Mouse (Mus musculus) yolk sac, embryonic 10.5 days (tissue): Measurements from ENCODE around the gene Tmem181a.
A peak's percentile ranks its signal among the peaks of the same experiment; 100 is the strongest.
"Not testable (repeated sequence)": the region's sequence is repeated elsewhere in the genome, so short reads cannot be mapped to it uniquely, and the experiment has no call there.

ENCODE experiments used
- DNase-seq: peaks from one replicate; pipeline ENCODE4 v3.0.0-alpha.2; 2017; ENCODE audit warnings: low spot score

Gene Tmem181a

GRCm38 (mm10) chr17:6256400-6257069 lies at the start of gene Tmem181a:
TSS of gene Tmem181a (plus strand) at chr17:6256860.
- not testable (repeated sequence) for DNase-seq

- DNase-seq, result no peak
Measured at GRCm38 (mm10) chr17:6211721-6212120, 44.9 kb upstream of the Tmem181a start.

DNA sequence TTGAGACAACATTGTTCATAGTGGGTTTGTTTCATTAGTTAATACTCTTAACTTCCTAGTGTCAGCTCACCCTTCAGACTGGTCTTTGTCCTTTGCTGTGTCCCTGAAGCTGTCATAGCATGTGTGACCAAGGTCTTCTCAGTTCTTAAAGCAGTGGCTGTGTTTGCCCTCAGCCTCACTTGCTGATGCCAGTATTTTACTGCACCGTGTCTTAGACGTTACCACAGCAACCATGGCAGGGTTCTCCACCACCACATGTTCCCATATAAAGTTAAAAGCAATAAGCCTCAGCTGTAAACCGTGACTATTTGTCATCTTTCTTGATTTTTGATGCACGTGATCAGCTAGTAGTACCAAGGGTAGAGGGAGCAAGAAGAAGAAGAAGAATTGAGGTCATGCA lies 41.0 kb upstream of the Tmem181a start:
- DNase-seq, result no peak

- no peak for DNase-seq
Measured at GRCm38 (mm10) chr17:6216514-6216913, 40.1 kb upstream of the Tmem181a start.

GRCm38 (mm10) chr17:6232633-6233032 lies 24.0 kb upstream of the Tmem181a start:
- DNase-seq, result not testable (repeated sequence)

DNA sequence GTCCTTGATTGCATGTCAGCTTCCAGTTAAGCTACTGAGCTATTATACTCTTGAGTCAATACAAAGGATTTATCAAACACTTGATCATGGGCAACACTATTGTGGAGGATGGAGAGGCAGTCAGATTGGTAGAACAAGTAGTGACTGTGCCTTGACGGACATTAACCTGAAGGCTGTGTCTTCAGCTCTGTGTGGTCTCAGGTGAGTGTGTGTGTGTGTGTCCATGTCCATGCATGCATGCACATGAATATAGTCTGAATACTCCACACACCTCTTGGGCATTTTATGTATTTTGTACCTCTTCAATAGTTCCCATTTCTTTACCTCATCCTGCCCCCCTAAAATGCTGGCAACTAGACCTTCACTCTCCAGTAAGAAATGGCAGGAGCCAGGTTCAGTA lies 5.4 kb upstream of the Tmem181a start:
- DNase-seq, result not testable (repeated sequence)

- DNase-seq, result not testable (repeated sequence)
Measured at GRCm38 (mm10) chr17:6257070-6257456, 403 bp downstream of the Tmem181a start.

GRCm38 (mm10) chr17:6269876-6270831 lies 13.5 kb downstream of the Tmem181a start:
- peak; percentile 20 for DNase-seq

- peak; percentile 20 for DNase-seq
Measured at GRCm38 (mm10) chr17:6270840-6271239, 14.2 kb downstream of the Tmem181a start.

GRCm38 (mm10) chr17:6271970-6272369 lies 15.3 kb downstream of the Tmem181a start:
- not testable (repeated sequence) for DNase-seq

- not testable (repeated sequence) for DNase-seq
Measured at GRCm38 (mm10) chr17:6274693-6275092, 18.0 kb downstream of the Tmem181a start.

DNA sequence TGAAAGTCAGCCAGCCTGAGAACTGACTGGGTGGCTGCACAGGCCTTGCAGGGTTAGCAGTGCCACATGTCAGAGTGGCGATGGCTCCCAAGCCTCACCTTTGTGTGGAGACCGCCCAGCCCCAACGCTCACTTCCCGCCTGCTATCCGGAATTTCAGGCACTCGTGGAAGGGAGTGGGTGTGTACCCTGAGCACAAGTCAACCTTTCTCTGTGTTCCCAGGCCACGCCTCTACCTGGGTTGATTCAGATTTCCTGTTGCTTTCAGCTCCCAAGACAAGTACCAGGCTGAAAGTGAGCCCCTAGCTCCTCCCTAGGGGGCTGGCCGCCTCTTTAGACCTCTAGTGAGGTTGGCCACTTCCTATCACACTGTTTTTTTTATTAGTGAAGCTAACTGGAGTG lies 22.5 kb downstream of the Tmem181a start:
- not testable (repeated sequence) for DNase-seq

DNA sequence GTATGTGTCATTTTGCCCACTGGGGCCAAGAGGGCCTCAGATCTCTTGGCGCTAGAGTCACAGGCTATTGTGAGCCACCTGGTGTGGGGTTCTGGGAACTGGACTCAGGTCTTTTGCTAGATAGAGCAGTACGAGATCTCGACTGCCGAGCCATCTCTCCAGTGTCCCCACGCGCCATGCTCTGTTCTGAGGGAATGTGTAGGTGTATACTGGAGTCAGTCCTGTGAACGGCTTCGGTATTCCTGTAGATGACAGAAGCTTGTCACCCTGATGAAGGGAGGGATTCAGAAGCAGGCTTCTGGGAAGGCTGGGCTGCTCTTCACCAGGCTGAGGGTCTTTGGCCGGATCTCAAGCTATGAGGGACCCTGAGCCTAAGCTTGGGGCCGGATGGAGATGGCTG lies 23.1 kb downstream of the Tmem181a start:
- not testable (repeated sequence) for DNase-seq

GRCm38 (mm10) chr17:6280513-6280912 lies 23.9 kb downstream of the Tmem181a start:
- DNase-seq, result not testable (repeated sequence)

GRCm38 (mm10) chr17:6283137-6283536 lies 26.5 kb downstream of the Tmem181a start:
- not testable (repeated sequence) for DNase-seq

DNA sequence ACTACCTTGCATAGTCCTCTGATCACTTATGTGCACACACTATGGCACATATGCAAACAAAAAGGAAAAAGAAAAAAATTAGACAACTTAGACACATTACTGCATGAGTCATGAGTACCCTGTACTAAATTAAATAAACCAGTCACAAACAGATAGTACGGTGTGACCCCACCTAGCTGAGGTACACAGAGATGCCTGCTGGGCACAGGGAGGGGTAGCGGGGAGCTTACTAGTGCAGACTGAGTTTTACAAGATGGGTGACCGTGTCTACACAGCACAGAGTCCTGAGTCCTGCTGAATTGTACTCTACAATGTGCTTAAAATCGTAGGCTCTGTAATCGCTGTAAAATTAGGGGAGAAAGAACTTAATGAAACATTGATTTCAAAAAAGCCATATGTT lies 29.5 kb downstream of the Tmem181a start:
- DNase-seq, result not testable (repeated sequence)

- DNase-seq, result not testable (repeated sequence)
Measured at GRCm38 (mm10) chr17:6289045-6289444, 32.4 kb downstream of the Tmem181a start.

- DNase-seq, result not testable (repeated sequence)
Measured at GRCm38 (mm10) chr17:6293882-6294281, 37.2 kb downstream of the Tmem181a start.

- not testable (repeated sequence) for DNase-seq
Measured at GRCm38 (mm10) chr17:6297060-6297795, 40.6 kb downstream of the Tmem181a start.

DNA sequence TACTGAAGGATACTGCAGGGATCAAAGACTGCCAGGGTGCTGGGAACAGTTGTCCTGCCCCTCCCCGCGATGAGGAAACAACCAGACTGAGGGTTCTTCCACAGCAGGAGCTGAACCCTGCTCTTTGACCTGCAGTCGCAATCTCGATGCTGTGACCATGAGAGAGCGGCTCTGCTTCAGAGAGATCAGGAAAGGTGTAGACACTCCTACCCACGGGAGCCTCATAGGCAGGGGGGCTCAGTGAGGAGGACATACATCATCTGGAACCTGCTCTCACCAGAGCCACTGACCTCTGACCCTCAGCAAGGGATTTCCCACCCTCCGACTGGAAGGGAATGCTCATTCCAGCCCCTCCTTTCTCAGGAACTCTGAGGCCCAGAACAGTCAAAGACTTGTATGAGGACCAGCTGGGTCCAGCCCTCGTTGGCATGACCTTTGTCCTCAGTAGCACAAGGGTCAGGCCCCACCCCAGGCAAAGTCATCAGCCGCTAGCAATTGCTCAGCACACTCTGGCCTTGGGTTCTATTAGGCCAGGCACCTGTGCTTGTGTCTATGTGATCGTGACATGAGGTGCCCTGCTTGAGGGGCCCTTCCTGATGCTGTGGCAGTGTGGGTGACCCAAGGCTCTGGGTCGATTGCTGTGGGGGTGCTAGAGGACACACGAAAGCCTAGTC lies 43.7 kb downstream of the Tmem181a start:
- DNase-seq, result not testable (repeated sequence)

DNA sequence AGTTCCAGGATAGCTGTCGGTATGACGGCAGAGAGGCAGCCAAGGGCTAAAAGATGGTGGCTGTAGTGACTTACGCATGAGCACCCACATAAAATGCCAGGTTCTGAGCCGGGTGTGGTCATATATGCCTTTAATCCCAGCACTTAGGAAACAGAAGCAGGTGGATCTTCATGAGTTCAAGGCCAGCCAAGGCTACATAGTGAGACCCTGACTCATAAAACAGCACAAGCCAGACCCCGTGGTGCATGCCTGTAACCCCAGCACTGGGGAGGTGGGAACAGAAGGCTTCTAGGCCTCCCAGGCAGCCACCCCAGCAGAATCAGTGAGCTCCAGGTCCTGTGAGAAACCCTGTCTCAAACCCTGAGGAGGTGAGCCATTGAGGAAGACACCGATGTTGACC lies 48.2 kb downstream of the Tmem181a start:
- not testable (repeated sequence) for DNase-seq
